Mouse (Mus musculus): ENCODE measurements at regions not wholly inside any gene's neighbourhood (a gene's known extent, or its start where the extent isn't known, plus 50 kb on each side); places are given as distances from the start of the nearest gene placed in this dataset.

DNA sequence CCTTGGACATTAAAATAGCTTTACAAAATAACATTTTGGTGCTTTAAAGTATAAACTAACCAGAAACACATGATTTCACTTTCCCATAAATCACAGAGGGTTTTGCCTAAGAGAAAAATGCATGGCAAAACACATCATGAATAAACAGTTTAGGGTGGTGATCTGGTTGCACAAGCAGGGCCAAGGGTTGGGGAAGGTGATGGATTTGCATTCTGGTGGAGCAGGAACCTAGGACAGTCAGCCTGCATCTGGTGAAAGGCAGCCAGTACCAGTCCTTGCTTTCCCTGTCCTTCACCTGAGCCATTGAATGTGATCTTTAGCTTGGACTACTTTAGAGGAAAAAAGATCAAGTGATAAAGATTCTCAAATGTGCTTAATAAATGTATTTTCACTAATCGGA lies 138.1 kb downstream of the Fgf9 start:
- no peak for DNase-seq (ENCODE audit: low spot score)

DNA sequence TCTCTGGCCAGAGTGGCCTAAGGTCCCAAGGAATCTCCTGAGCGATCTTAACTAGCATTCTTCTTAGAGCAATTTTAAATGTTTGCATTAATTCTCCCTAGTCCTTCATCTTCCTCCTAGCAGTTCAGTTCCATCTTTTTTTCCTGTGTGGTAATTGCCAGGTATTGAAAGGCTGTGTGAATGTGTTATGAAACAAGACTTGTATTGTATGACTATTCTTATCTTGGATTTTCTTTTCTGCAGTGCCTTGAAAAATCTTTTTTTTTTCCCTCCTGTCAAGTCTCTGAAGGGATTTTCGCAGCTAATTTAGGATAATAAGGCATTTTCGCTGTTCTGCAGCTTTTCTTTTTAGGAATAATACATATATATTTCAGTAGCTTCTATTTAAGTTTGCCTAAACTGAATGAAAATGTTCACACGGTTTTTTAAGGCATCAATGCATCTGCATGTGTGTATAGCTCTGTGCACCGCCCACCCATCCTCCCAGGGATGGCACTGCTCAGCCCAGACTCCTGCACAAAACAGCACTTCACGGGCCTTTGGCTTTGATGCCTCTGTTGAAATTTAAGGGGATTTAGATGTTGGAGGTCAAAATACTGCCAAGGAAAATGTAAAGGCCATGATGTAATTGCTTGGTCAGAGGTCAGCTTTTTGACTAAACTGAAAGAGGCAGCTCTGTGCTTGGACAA lies 132.4 kb downstream of the Fgf9 start:
- no peak for DNase-seq (ENCODE audit: low spot score)

DNA sequence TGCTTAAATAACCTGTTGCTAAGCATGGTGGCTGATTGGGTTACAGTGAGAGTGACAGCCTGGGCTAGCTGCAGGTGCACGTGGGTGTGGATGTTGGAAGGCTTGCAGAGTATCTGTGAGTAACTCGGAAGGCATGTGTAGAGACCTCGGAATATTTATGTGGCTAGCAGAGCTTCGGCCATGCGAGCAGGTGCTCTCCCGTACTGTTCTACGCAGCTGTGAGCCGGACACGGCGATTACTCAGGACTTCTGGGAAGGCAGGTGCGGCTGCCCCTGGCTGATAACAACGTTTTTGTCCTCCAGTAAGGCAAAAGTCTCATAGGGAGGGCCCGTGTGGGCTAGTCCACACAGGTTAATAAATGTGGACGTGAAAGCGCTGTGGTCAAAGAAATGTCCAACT lies 119.6 kb downstream of the Fgf9 start:
- no peak for DNase-seq (ENCODE audit: low spot score)

DNA sequence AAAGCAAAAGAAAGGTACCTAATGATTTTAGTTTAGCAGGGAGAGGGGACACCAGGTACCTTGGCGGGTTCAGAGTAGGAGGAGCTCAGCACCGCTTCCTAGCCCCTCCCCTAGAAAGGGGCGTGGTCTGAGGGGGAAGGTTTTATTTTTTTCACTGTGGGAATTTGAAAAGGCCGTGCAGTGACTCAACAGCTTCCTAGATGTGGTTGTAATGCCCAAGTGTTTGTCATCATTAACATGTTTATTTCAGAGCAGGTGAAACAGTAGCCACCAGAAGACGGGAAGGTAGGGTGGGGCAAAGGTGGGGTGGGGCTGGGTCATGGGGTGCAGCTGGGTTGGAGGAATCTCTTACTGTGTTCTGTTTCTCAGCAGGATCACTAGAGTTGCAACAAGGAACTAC lies 112.5 kb downstream of the Fgf9 start:
- DNase-seq (ENCODE audit: low spot score), result no peak

DNA sequence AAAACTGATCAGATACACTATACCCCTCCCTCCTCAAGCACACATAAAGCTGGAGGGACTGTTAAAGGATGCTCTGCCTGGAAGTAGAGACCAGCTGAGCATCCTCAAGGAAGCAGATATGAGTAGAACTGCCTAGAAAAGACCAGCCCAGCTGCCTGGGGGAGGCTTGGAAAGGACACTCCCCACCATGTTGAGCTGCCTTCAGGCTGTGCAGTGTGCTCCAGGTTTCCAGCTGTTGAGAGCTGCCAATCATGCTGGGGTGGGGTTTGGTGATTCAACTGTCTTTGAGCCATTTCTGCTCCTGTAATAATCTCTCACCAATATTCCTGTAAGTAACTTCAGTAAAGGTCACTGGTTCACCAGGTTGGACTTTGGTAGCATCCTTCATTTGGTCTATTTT lies 110.4 kb downstream of the Fgf9 start:
- no peak for DNase-seq (ENCODE audit: low spot score)

DNA sequence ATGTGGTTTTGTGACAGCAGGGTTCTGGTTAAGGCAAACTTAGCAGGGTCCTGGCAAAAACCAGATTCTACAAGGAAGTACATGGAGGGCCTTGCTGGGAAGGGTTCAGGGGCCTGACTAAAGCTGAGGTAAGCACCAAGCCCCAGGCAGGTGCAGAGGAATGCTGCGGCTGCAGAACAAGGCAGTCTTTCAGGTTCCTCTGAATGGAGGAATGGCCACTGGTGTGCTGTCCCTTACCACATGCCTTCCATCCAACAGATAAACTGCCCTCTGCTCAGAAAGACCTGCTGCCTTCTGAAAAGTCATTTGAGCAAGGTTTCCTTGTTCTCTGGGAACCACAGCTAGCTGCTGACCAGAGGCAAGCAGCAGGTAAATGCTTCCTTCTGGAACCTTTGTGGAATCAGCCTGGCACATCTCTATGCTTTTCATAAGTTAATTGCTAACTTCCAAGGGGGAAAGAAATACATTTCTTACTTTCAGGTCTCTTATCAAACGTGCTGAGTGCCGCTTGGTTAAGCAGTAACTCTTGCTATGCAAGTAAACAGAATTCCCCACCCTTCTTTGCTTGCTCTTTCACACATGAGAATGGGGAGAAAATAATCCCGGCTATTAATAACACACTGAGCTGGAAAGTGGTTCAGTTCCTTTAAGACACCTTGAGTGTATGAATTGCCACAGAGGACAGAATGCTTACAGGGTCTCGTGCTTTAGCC lies 105.5 kb downstream of the Fgf9 start:
- no peak for DNase-seq (ENCODE audit: low spot score)

DNA sequence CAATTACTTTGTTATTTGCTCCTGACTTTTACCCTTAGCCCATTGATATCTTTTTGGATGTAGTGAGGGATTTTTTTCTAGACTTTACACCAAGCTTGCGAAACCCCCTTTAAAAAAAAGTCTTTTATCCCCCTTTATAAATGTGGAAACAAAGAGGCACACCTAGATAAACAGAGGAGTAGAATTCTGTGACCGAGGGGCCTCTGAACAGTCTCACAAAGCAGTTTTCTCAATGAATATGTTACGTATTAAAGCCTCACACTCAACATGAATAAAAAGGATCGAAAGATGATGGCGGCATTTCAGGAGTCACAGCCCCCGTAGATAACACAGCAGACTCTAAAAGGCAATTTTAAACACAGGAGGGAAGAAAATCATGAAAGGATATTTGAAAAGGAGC lies 104.2 kb downstream of the Fgf9 start:
- DNase-seq (ENCODE audit: low spot score), result no peak

DNA sequence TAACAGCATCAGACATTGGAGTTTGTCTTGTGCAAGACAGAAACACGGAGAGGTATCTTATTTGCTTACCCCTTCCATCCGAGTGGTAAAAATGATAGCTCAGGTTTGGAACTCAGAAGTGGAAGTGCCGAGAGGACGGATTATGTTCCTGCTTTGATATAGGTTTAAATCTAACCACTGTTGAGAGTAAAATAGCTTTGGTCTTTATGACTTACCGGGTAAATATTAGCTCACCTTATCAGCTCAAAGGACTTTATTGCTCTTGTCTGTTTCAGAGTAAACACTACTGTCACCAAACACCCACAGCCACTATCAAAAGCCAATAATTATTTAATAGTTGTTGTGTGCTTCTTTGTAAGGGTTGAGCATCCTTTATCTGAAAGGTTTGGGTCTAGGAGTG lies 98.6 kb downstream of the Fgf9 start:
- no peak for DNase-seq (ENCODE audit: low spot score)
